Mouse (Mus musculus): Measurements from ENCODE around the gene Gm10160.

Gm10160 gene

GRCm38 (mm10) chr7:81825381-81825780 lies 30.2 kb downstream of the Gm10160 start:
- DNase-seq, result no peak

GRCm38 (mm10) chr7:81824906-81825305 lies 30.7 kb downstream of the Gm10160 start:
- no peak for DNase-seq

GRCm38 (mm10) chr7:81806067-81806466 lies 49.5 kb downstream of the Gm10160 start:
- DNase-seq, result peak; percentile 38

Data from layer of hippocampus, adult 9-11 months (tissue).